Mouse (Mus musculus) CH12.LX (cell line): Measurements from ENCODE around the gene Tmc7. TPM values are rescaled to one million over a fixed set of nuclear protein-coding genes. Genes with fewer than 3 reads are reported as not detected.

Experiments used
- DNase-seq: peaks from one replicate; pipeline ENCODE4 v3.0.0-alpha.2; 2013; ENCODE audit errors: extremely low read depth
- H3K27ac ChIP-seq: 2 replicates; pipeline ENCODE4 v1.5.1; 2012; ENCODE audit warnings: low read depth, mild to moderate bottlenecking, control low read depth, moderate library complexity; ENCODE audit not compliant: insufficient read depth
- H3K27me3 ChIP-seq: replicated peaks from 2 replicates; pipeline ENCODE3; 2012; ENCODE audit warnings: inconsistent platforms
- H3K36me3 ChIP-seq, 2 experiments: replicated peaks in 1 of 2; 2 replicates each; pipeline versions ENCODE3 to v1.6.1; 2012; ENCODE audit warnings: inconsistent platforms in 1 of 2, low read length in 1 of 2, mild to moderate bottlenecking in 1 of 2, mixed read lengths in 1 of 2, moderate library complexity in 1 of 2; ENCODE audit not compliant: control insufficient read depth in 1 of 2, insufficient read depth in 1 of 2
- H3K4me1 ChIP-seq, 2 experiments: 2 replicates each; pipeline ENCODE4 v1.6.1; 2012; ENCODE audit warnings: inconsistent platforms in 1 of 2, moderate library complexity in 1 of 2; ENCODE audit not compliant: insufficient read depth in 2 of 2, control insufficient read depth in 1 of 2
- H3K4me2 ChIP-seq: 2 replicates; pipeline ENCODE4 v1.6.1; 2012; ENCODE audit warnings: low read depth, mild to moderate bottlenecking, control low read depth; ENCODE audit not compliant: poor library complexity, insufficient read depth, severe bottlenecking
- H3K4me3 ChIP-seq, 3 experiments: fragments of 150-350 bp in 1 of 3; sonication (generic) in 1 of 3; replicated peaks in 1 of 3; 2 replicates each; pipeline versions ENCODE3 to v1.5.1; 2011 to 2012; ENCODE audit warnings: low read depth in 2 of 3, low read length in 2 of 3, mild to moderate bottlenecking in 2 of 3, moderate library complexity in 2 of 3, control low read depth in 1 of 3, improper control_type of control experiment in 1 of 3, inconsistent platforms in 1 of 3, mixed read lengths in 1 of 3; ENCODE audit not compliant: poor library complexity in 1 of 3
- H3K79me2 ChIP-seq: replicated peaks from 2 replicates; pipeline ENCODE4 v1.6.1; 2012; ENCODE audit warnings: mild to moderate bottlenecking, moderate library complexity; ENCODE audit not compliant: control insufficient read depth, poor library complexity, insufficient read depth, severe bottlenecking; ENCODE audit errors: extremely low read depth
- H3K9ac ChIP-seq: 2 replicates; pipeline ENCODE4 v1.6.1; 2012; ENCODE audit warnings: low read depth, mild to moderate bottlenecking, control low read depth, moderate library complexity; ENCODE audit not compliant: insufficient read depth
- H3K9me3 ChIP-seq: replicated peaks from 2 replicates; pipeline ENCODE3; 2012; ENCODE audit warnings: low read length, inconsistent platforms, mixed read lengths
- BHLHE40 ChIP-seq: IDR thresholded peaks from 2 replicates; pipeline ENCODE4 v1.6.1; 2011; ENCODE audit warnings: mild to moderate bottlenecking, low read depth, low read length, improper control_type of control experiment
- CHD1 ChIP-seq: IDR thresholded peaks from 2 replicates; pipeline ENCODE4 v1.6.1; 2012; ENCODE audit warnings: low read depth, low read length, improper control_type of control experiment, inconsistent platforms
- CHD2 ChIP-seq: IDR thresholded peaks from 2 replicates; pipeline ENCODE4 v1.6.1; 2011; ENCODE audit warnings: low read length, improper control_type of control experiment
- HCFC1 ChIP-seq: IDR thresholded peaks from 2 replicates; pipeline ENCODE4 v1.6.1; 2012; ENCODE audit warnings: low read depth, mild to moderate bottlenecking, inconsistent platforms, low read length, improper control_type of control experiment
- IRF4 ChIP-seq: IDR thresholded peaks from 2 replicates; pipeline ENCODE4 v1.6.1; 2014; ENCODE audit warnings: low read depth, mild to moderate bottlenecking, inconsistent platforms, low read length, improper control_type of control experiment
- JUND ChIP-seq: conservative IDR thresholded peaks from 2 replicates; pipeline ENCODE4 v1.6.1; 2011; ENCODE audit warnings: low read depth, low read length, improper control_type of control experiment
- MAX ChIP-seq: IDR thresholded peaks from 2 replicates; pipeline ENCODE4 v1.6.1; 2011; ENCODE audit warnings: low read length, improper control_type of control experiment
- NRF1 ChIP-seq: IDR thresholded peaks from 2 replicates; pipeline ENCODE4 v1.6.1; 2014; ENCODE audit warnings: low read depth, mild to moderate bottlenecking, inconsistent platforms, low read length, improper control_type of control experiment, moderate library complexity
- PAX5 ChIP-seq: IDR thresholded peaks from 2 replicates; pipeline ENCODE4 v1.6.1; 2012; ENCODE audit warnings: low read length, inconsistent platforms, mixed read lengths
- POLR2A ChIP-seq: IDR thresholded peaks from 2 replicates; pipeline ENCODE4 v1.6.1; 2011; ENCODE audit warnings: low read depth, mild to moderate bottlenecking, improper control_type of control experiment, low read length
- POLR2AphosphoS2 ChIP-seq: IDR thresholded peaks from 2 replicates; pipeline ENCODE4 v1.6.1; 2011; ENCODE audit warnings: low read depth, low read length, improper control_type of control experiment
- RAD21 ChIP-seq: IDR thresholded peaks from 2 replicates; pipeline ENCODE4 v1.6.1; 2011; ENCODE audit warnings: low read depth, mild to moderate bottlenecking, low read length, improper control_type of control experiment, moderate library complexity
- RCOR1 ChIP-seq: conservative IDR thresholded peaks from 2 replicates; pipeline ENCODE4 v1.6.1; 2012; ENCODE audit warnings: low read depth, mild to moderate bottlenecking, inconsistent platforms, low read length, improper control_type of control experiment
- SIN3A ChIP-seq: IDR thresholded peaks from 2 replicates; pipeline ENCODE4 v1.6.1; 2012; ENCODE audit warnings: low read length, improper control_type of control experiment, inconsistent platforms
- SMC3 ChIP-seq: IDR thresholded peaks from 2 replicates; pipeline ENCODE4 v1.6.1; 2011; ENCODE audit warnings: low read depth, low read length, improper control_type of control experiment
- UBTF ChIP-seq: IDR thresholded peaks from 2 replicates; pipeline ENCODE4 v1.6.1; 2012; ENCODE audit warnings: low read depth, mild to moderate bottlenecking, inconsistent platforms, low read length, improper control_type of control experiment, moderate library complexity
- USF2 ChIP-seq: conservative IDR thresholded peaks from 2 replicates; pipeline ENCODE4 v1.6.1; 2011; ENCODE audit warnings: low read depth, low read length, improper control_type of control experiment
- ZC3H11A ChIP-seq: IDR thresholded peaks from 2 replicates; pipeline ENCODE4 v1.6.1; 2012; ENCODE audit warnings: low read depth, mild to moderate bottlenecking, inconsistent platforms, low read length, improper control_type of control experiment
- ZKSCAN1 ChIP-seq: IDR thresholded peaks from 2 replicates; pipeline ENCODE4 v1.6.1; 2012; ENCODE audit warnings: low read depth, inconsistent platforms, low read length, improper control_type of control experiment, borderline replicate concordance
- dilution Hi-C: fragments of 300-500 bp; cut with MboI; formaldehyde crosslinking; loops from 2 replicates; pipeline ENCODE4 v1.14.3; 2020; ENCODE audit warnings: low sequenced_read_pairs; ENCODE audit not compliant: extremely low pct_unique_long_range_greater_than_20kb, extremely low pct_ligation_motif_present
- in situ Hi-C: fragments of 300-500 bp; cut with MboI; formaldehyde crosslinking; loops from 3 replicates; pipeline ENCODE4 v1.14.3; 2019; ENCODE audit warnings: low sequenced_read_pairs, low pct_ligation_motif_present, low pct_unique_long_range_greater_than_20kb, mixed read lengths
- polyA plus RNA-seq: library from polyadenylated mRNA; unstranded; fragments of >175 nt; gene quantifications from 2 replicates; pipeline ENCODE4 v1.2.1, GENCODE M21; 2012; ENCODE audit warnings: low read depth; ENCODE audit not compliant: insufficient read length
- total RNA-seq, 2 experiments: library from RNA; depleted of rRNA; stranded (reverse); fragments of 300-350 nt in 1 of 2; fragments of >200 nt in 1 of 2; gene quantifications; 2 replicates each; pipeline ENCODE4 v1.2.3; 2012 to 2014

Tmc7 gene
- total and polyA plus RNA-seq, 3 experiments: 0.13 TPM; not detected in 2

DNA sequence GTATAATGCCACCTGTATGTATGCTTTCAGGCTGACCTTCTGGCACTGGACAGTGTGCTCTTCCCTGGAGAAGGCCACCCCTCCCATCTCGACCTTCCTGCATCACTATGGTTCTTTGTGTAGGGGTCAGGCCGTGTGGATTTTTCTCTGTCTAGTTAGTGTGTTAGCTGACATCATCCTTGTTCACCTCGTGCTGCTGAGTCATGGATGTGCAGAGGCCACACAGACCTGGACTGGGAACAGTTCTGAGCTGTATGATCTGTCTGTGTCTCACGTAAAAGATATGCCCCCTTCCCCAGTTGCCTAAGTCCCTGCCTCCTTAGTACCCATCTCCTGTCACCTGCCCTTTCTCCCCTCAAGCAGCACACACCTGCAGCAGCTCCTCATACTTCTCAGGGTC is 57.6 kb downstream of the Tmc7 start:
- in situ Hi-C loops (loop anchor here (10.0 kb wide), 1 partner anchor 222 kb away; no protein-coding TSS in a partner anchor), dilution Hi-C loops (no loop called here)
- TF ChIP-seq RCOR1: no peak
- no peak for TF ChIP-seq UBTF
- Histone ChIP-seq H3K36me3 (peaks cover 6 to 65% of the 10 kb centered on the region in 2 experiments), H3K4me1 (peaks cover 0 to 1% of the 10 kb centered on the region in 2 experiments; a peak in 2 of 4 replicates), H3K27me3 (no peaks in the 10 kb centered on the region), H3K4me2 (no peak overlapping the region), H3K9ac (no peak overlapping the region), H3K27ac (no peak overlapping the region), H3K4me3 (no peak overlapping the region), H3K79me2 (no peaks in the 10 kb centered on the region), H3K9me3 (no peaks in the 10 kb centered on the region)
- no peak for DNase-seq

GRCm38 (mm10) chr7:118522077-118522476 is 62.5 kb downstream of the Tmc7 start:
- no peak overlapping the region for H3K4me2 ChIP-seq
- no peak overlapping the region for H3K9ac ChIP-seq
- no peak for TF ChIP-seq HCFC1
- no peak for TF ChIP-seq POLR2AphosphoS2
- no peak for TF ChIP-seq POLR2A
- TF ChIP-seq MAX: no peak
- TF ChIP-seq NRF1: no peak
- TF ChIP-seq JUND: no peak
- TF ChIP-seq RCOR1: no peak
- TF ChIP-seq CHD2: no peak
- TF ChIP-seq UBTF: no peak
- no peak for TF ChIP-seq ZKSCAN1
- TF ChIP-seq BHLHE40: no peak
- TF ChIP-seq PAX5: no peak
- no peak for TF ChIP-seq IRF4
- TF ChIP-seq CHD1: no peak
- TF ChIP-seq SIN3A: no peak
- no peak for TF ChIP-seq ZC3H11A
- no peak for TF ChIP-seq RAD21
- TF ChIP-seq SMC3: no peak
- no peak for TF ChIP-seq USF2
- dilution Hi-C loops (no loop called here), in situ Hi-C loops (loop anchor here (10.0 kb wide), 1 partner anchor 217 kb away; no protein-coding TSS in a partner anchor)
- no peaks in the 10 kb centered on the region for H3K27me3 ChIP-seq
- H3K4me1 ChIP-seq: peaks cover 2 to 4% of the 10 kb centered on the region in 2 experiments; a peak in 1 of 4 replicates
- H3K4me3 ChIP-seq: no peak overlapping the region
- no peaks in the 10 kb centered on the region for H3K9me3 ChIP-seq
- no peaks in the 10 kb centered on the region for H3K79me2 ChIP-seq
- no peak overlapping the region for H3K27ac ChIP-seq
- H3K36me3 ChIP-seq: peaks cover 3 to 39% of the 10 kb centered on the region in 2 experiments
- DNase-seq: no peak
